In the genomic region with DNA sequence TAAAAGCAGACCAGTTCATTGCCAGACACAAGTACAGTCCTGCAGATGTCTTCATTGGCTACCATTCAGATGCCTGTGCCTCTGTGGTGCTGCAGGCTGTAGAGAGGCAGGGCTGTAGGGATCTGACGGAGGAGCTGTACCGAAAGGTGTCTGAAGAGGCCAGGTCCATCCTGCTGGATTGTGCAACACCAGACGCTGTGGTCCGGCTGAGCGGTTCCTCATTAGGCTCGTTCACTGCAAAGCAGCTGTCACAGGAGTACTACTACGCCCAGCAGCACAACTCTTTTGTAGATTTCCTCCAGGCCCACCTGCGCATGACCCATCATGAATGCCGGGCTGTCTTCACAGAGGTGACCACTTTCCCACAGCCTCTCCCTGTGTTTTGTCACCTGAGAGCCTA, we compare ENCODE assay signal across 23 mouse cellular contexts. TPM values are rescaled to one million over a fixed set of nuclear protein-coding genes. Genes with fewer than 3 reads are reported as not detected.
A peak's percentile ranks its signal among the peaks of the same experiment; 100 is the strongest.
DNase-seq lines count a peak whose midpoint lies in the region; ATAC-seq lines count a peak whose summit lies in the region.
"Had no signal": no experiment of that assay in that cellular context is flagged by ENCODE, and none has a peak within 500 bp of the region (broad histone marks: within the 10 kb centered on the region; RNA-seq: fewer than 3 reads in every experiment).

No protein-coding gene starts in this region.

- H3K4me1 ChIP-seq in forebrain, embryonic 12.5 days, result no peaks in the 10 kb centered on the region
- H3K4me1 ChIP-seq in forebrain, embryonic 13.5 days, result no peaks in the 10 kb centered on the region
- H3K4me1 ChIP-seq: embryonic facial prominence, embryonic 10.5 days; embryonic facial prominence, embryonic 12.5 days; forebrain, embryonic 15.5 days had no signal

- no peak overlapping the region for H3K4me3 ChIP-seq in forebrain, embryonic 12.5 days (replicated peaks)
- no peak overlapping the region for H3K4me3 ChIP-seq in forebrain, embryonic 13.5 days
- H3K4me3 ChIP-seq: embryonic facial prominence, embryonic 10.5 days; embryonic facial prominence, embryonic 12.5 days; forebrain, embryonic 15.5 days had no signal

- peak overlapping the region; percentile 12; the same call in 1 of the 2 replicates for H3K9ac ChIP-seq in forebrain, embryonic 12.5 days
- H3K9ac ChIP-seq in forebrain, embryonic 13.5 days, result no peak overlapping the region
- H3K9ac ChIP-seq: embryonic facial prominence, embryonic 12.5 days; forebrain, embryonic 15.5 days; forebrain, postnatal 0 days had no signal

- H3K27me3 ChIP-seq in forebrain, embryonic 12.5 days, result no peaks in the 10 kb centered on the region
- no peaks in the 10 kb centered on the region for H3K27me3 ChIP-seq in forebrain, embryonic 13.5 days
- H3K27me3 ChIP-seq: CH12.LX; embryonic facial prominence, embryonic 12.5 days; forebrain, embryonic 15.5 days; Patski had no signal

- H3K36me3 ChIP-seq in forebrain, embryonic 12.5 days (replicated peaks), result no peaks in the 10 kb centered on the region
- no peaks in the 10 kb centered on the region for H3K36me3 ChIP-seq in forebrain, embryonic 13.5 days (ENCODE audit: poor library complexity, severe bottlenecking)
- H3K36me3 ChIP-seq: embryonic facial prominence, embryonic 10.5 days; embryonic facial prominence, embryonic 12.5 days; forebrain, embryonic 15.5 days had no signal

- no peak for DNase-seq in kidney, adult 8-10 months
- DNase-seq: adrenal gland, adult 8-10 months; adrenal gland, postnatal 14 days; adrenal gland, postnatal 36 days; B cell, adult 2 months; cerebellum, adult 11-12 months; cerebellum, adult 2 months; cerebellum, adult 9-10 months; cerebellum, postnatal 10 days; cerebellum, postnatal 25 days; forebrain, postnatal 0 days had no signal

- 88% methylated on average over 9 of the region's 9 CpGs for WGBS in forebrain, embryonic 12.5 days
- 92% methylated on average over 9 of the region's 9 CpGs for whole genome bisulfite sequencing in forebrain, embryonic 13.5 days

- no peak overlapping the region for H3K27ac ChIP-seq in forebrain, embryonic 12.5 days
- H3K27ac ChIP-seq in forebrain, embryonic 13.5 days, result no peak overlapping the region
- H3K27ac ChIP-seq: embryonic facial prominence, embryonic 10.5 days; embryonic facial prominence, embryonic 12.5 days; forebrain, embryonic 15.5 days had no signal

- no peak for ATAC-seq in forebrain, embryonic 12.5 days (ENCODE audit: low FRiP score)
- no peak for ATAC-seq in forebrain, embryonic 13.5 days
- ATAC-seq in granulocyte monocyte progenitor cell, adult 5-6 weeks (replicated peaks; ENCODE audit: poor library complexity, severe bottlenecking), result peak; percentile 81
- peak; percentile 61 for ATAC-seq in megakaryocyte progenitor cell, adult 5-6 weeks (replicated peaks; ENCODE audit: poor library complexity)
- ATAC-seq: activated CD4-positive, CD25-positive, alpha-beta regulatory T cell, adult 4 months; CD4-positive, CD25-positive, alpha-beta regulatory T cell, adult 4 months; forebrain, embryonic 15.5 days; forebrain, postnatal 0 days; Patski had no signal

- H3K4me2 ChIP-seq in forebrain, embryonic 12.5 days, result no peak overlapping the region
- no peak overlapping the region for H3K4me2 ChIP-seq in forebrain, embryonic 13.5 days
- H3K4me2 ChIP-seq: embryonic facial prominence, embryonic 12.5 days; forebrain, embryonic 15.5 days had no signal

- H3K9me3 ChIP-seq in forebrain, embryonic 12.5 days, result no peaks in the 10 kb centered on the region
- no peaks in the 10 kb centered on the region for H3K9me3 ChIP-seq in forebrain, embryonic 13.5 days (replicated peaks)
- H3K9me3 ChIP-seq: embryonic facial prominence, embryonic 10.5 days; embryonic facial prominence, embryonic 12.5 days; forebrain, embryonic 15.5 days; G1E had no signal

RNA-seq across cellular contexts. Expression of gene Endov, which starts 47.7 kb away (rescaled TPM):
- polyA plus RNA-seq in forebrain, embryonic 12.5 days (2016; fragmentation: Nextera tagmentation; extraction: Ambion mirVana), result 23.1 and 23.5 TPM in 2 replicates
- 18.7 TPM in 2 replicates for polyA plus RNA-seq in forebrain, embryonic 13.5 days (2015; fragmentation: Nextera tagmentation; extraction: Ambion mirVana)
- total RNA-seq in granulocyte monocyte progenitor cell, adult 5-6 weeks (2014; fragmentation: Nextera tagmentation), result 5.5 and 10.3 TPM in 2 replicates
- 14.2 and 21.0 TPM in 2 replicates for total RNA-seq in granulocyte monocyte progenitor cell, adult 5-6 weeks (2017)
- total RNA-seq in megakaryocyte progenitor cell, adult 5-6 weeks (2015), result 3.1 and 6.4 TPM in 2 replicates
- total RNA-seq in megakaryocyte progenitor cell, adult 5-6 weeks (2017), result 6.7 and 8.7 TPM in 2 replicates

RNA-seq across cellular contexts. Expression of gene Rnf213, which starts 50.5 kb away (rescaled TPM):
- 1.9 and 2.0 TPM in 2 replicates for polyA plus RNA-seq in forebrain, embryonic 12.5 days (2016; fragmentation: Nextera tagmentation; extraction: Ambion mirVana)
- 0.83 and 1.2 TPM in 2 replicates for polyA plus RNA-seq in forebrain, embryonic 13.5 days (2015; fragmentation: Nextera tagmentation; extraction: Ambion mirVana)
- 57.7 and 58.1 TPM in 2 replicates for total RNA-seq in granulocyte monocyte progenitor cell, adult 5-6 weeks (2014; fragmentation: Nextera tagmentation)
- 40.5 and 45.5 TPM in 2 replicates for total RNA-seq in granulocyte monocyte progenitor cell, adult 5-6 weeks (2017)
- 62.9 and 69.5 TPM in 2 replicates for total RNA-seq in megakaryocyte progenitor cell, adult 5-6 weeks (2015)
- 36.4 and 45.5 TPM in 2 replicates for total RNA-seq in megakaryocyte progenitor cell, adult 5-6 weeks (2017)

Comparison
In these comparisons a context has a peak if more than half of its experiments do, and no peak if none do; other contexts are left out.
1. ATAC-seq: peak in granulocyte monocyte progenitor cell, adult 5-6 weeks (single experiment) and megakaryocyte progenitor cell, adult 5-6 weeks (single experiment); none in forebrain, embryonic 12.5 days (single experiment) and forebrain, embryonic 13.5 days (single experiment).